Mouse (Mus musculus): ENCODE measurements around the gene Tarbp1.

GRCm38 (mm10) chr8:126461735-126462134, 13.1 kb downstream of the Tarbp1 start:
- TF ChIP-seq ZNF384 (IDR thresholded peaks at IDR 0.05; ENCODE audit: low read depth, low read length) = no peak
- no peak for TF ChIP-seq ZC3H11A (IDR thresholded peaks at IDR 0.05; ENCODE audit: borderline replicate concordance, low read depth, low read length)
- no peak for TF ChIP-seq HCFC1 (IDR thresholded peaks at IDR 0.05; ENCODE audit: borderline replicate concordance, insufficient read depth, low read length)
- TF ChIP-seq CHD2 (IDR thresholded peaks at IDR 0.05; ENCODE audit: low read depth, low read length) = no peak
- no peak for TF ChIP-seq MAFK (IDR thresholded peaks at IDR 0.05; ENCODE audit: insufficient read depth, low read depth, low read length)
